Comparison of ENCODE assay signal across 25 mouse cellular contexts in the genomic region with DNA sequence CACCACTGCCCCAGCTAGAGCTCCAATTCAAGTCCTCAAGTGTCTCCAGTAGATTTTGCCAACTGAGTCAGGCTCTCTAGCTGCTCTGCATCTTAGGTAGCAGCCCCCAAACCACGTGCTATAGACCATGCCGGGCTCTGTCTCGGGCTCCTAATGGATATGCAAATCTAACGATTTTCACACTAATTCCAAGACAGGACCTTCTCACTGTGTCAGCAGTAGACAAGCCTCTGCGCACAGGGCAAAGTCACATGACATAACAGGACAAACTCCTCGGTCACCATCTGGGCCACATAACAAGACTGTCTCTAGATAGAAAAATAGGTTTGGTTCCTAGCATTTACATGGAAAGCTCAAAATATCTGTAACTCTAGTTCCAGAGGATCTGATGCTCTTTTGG. TPM values are rescaled to one million over a fixed set of nuclear protein-coding genes. Genes with fewer than 3 reads are reported as not detected.
DNase-seq lines count a peak whose midpoint lies in the region; ATAC-seq and TF ChIP-seq lines count a peak whose summit lies in the region.
"Had no signal": no experiment of that assay in that cellular context is flagged by ENCODE, and none has a peak within 500 bp of the region (broad histone marks: within the 10 kb centered on the region; RNA-seq: fewer than 3 reads in every experiment).

No protein-coding gene starts in this region.

- no peak for TF ChIP-seq POLR2A in CH12.LX (IDR thresholded peaks at IDR 0.05; ENCODE audit: low read depth, low read length)

- 64% methylated on average over 6 of the region's 6 CpGs for WGBS in heart, embryonic 11.5 days (ENCODE audit: insufficient replicate concordance)
- 72% methylated on average over 6 of the region's 6 CpGs for WGBS in embryonic facial prominence, embryonic 10.5 days
- WGBS in liver, embryonic 12.5 days (ENCODE audit: insufficient replicate concordance), result 64% methylated on average over 6 of the region's 6 CpGs

- in situ Hi-C loops in CH12.LX (cut with MboI; ENCODE audit: low pct_ligation_motif_present, low pct_unique_long_range_greater_than_20kb, low sequenced_read_pairs), result no loop called here

- no peak for TF ChIP-seq EP300 in CH12.LX (IDR thresholded peaks at IDR 0.05; ENCODE audit: low read length)

- H3K9ac ChIP-seq in heart, embryonic 11.5 days (ENCODE audit: low read depth, low read length), result no peak overlapping the region
- no peak overlapping the region for H3K9ac ChIP-seq in CH12.LX (ENCODE audit: insufficient read depth, low read depth)
- H3K9ac ChIP-seq in liver, embryonic 12.5 days, result no peak overlapping the region
- H3K9ac ChIP-seq: limb, embryonic 13.5 days; liver, embryonic 13.5 days had no signal

- H3K79me2 ChIP-seq in CH12.LX (replicated peaks; ENCODE audit: control insufficient read depth, extremely low read depth, insufficient read depth, poor library complexity, severe bottlenecking), result no peaks in the 10 kb centered on the region

- DNase-seq in heart, adult 11 months, result peak; percentile 89
- peak; percentile 21 to 64 for DNase-seq in kidney, postnatal 25 days
- no peak for DNase-seq in kidney, postnatal 10 days
- DNase-seq in CH12.LX (ENCODE audit: extremely low read depth), result peak; percentile 55
- no peak for DNase-seq in embryonic facial prominence, embryonic 10.5 days (ENCODE audit: low spot score)
- no peak for DNase-seq in layer of hippocampus, postnatal 14 days (ENCODE audit: low spot score in 2 of 2)
- DNase-seq: adrenal gland, postnatal 10 days; B cell, adult 2 months; cerebellum, adult 8-10 months; gastrocnemius, postnatal 14 days; heart, adult 2 months; kidney, adult 8-10 months; kidney, postnatal 14 days; layer of hippocampus, postnatal 36 days; liver, embryonic 13.5 days; lung, adult 2 months; lung, postnatal 14 days had no signal

- no peak overlapping the region for H3K4me2 ChIP-seq in heart, embryonic 11.5 days
- no peak overlapping the region for H3K4me2 ChIP-seq in CH12.LX (ENCODE audit: insufficient read depth, low read depth, poor library complexity, severe bottlenecking)
- H3K4me2 ChIP-seq in liver, embryonic 12.5 days, result no peak overlapping the region
- H3K4me2 ChIP-seq: limb, embryonic 13.5 days; liver, embryonic 13.5 days had no signal

- H3K27me3 ChIP-seq in heart, embryonic 11.5 days (ENCODE audit: control insufficient read depth, insufficient read depth, low read length), result no peaks in the 10 kb centered on the region
- no peaks in the 10 kb centered on the region for H3K27me3 ChIP-seq in CH12.LX (replicated peaks)
- H3K27me3 ChIP-seq in embryonic facial prominence, embryonic 10.5 days (replicated peaks; ENCODE audit: low read depth, poor library complexity, severe bottlenecking), result peaks cover 9% of the 10 kb centered on the region
- no peaks in the 10 kb centered on the region for H3K27me3 ChIP-seq in liver, embryonic 12.5 days (replicated peaks)
- H3K27me3 ChIP-seq: limb, embryonic 13.5 days; liver, embryonic 13.5 days had no signal

- no peak for TF ChIP-seq CTCF in CH12.LX (conservative IDR thresholded peaks at IDR 0.05 in 1 of 2, IDR thresholded peaks at IDR 0.05 in 1 of 2; ENCODE audit: low read depth in 2 of 2, low read length in 2 of 2)

- H3K9me3 ChIP-seq in heart, embryonic 11.5 days (replicated peaks; ENCODE audit: control insufficient read depth, low read length), result no peaks in the 10 kb centered on the region
- peaks cover 4% of the 10 kb centered on the region for H3K9me3 ChIP-seq in CH12.LX (replicated peaks; ENCODE audit: low read length)
- H3K9me3 ChIP-seq in embryonic facial prominence, embryonic 10.5 days, result no peaks in the 10 kb centered on the region
- H3K9me3 ChIP-seq in liver, embryonic 12.5 days (replicated peaks), result no peaks in the 10 kb centered on the region
- H3K9me3 ChIP-seq: hindbrain, embryonic 10.5 days; limb, embryonic 13.5 days; liver, embryonic 13.5 days; megakaryocyte, embryonic 14.5 days had no signal

- H3K36me3 ChIP-seq in heart, embryonic 11.5 days (ENCODE audit: control insufficient read depth, insufficient read depth, low read length), result no peaks in the 10 kb centered on the region
- H3K36me3 ChIP-seq in CH12.LX (replicated peaks in 1 of 2; ENCODE audit: control insufficient read depth in 1 of 2, insufficient read depth in 1 of 2, low read length in 1 of 2), result no peaks in the 10 kb centered on the region
- no peaks in the 10 kb centered on the region for H3K36me3 ChIP-seq in embryonic facial prominence, embryonic 10.5 days (replicated peaks)
- no peaks in the 10 kb centered on the region for H3K36me3 ChIP-seq in liver, embryonic 12.5 days
- H3K36me3 ChIP-seq: hindbrain, embryonic 10.5 days; limb, embryonic 13.5 days; liver, embryonic 13.5 days had no signal

- dilution Hi-C loops in CH12.LX (cut with MboI; ENCODE audit: extremely low pct_ligation_motif_present, extremely low pct_unique_long_range_greater_than_20kb, low sequenced_read_pairs), result no loop called here

- peaks cover 84% of the 10 kb centered on the region for H3K4me1 ChIP-seq in heart, embryonic 11.5 days (ENCODE audit: control insufficient read depth, insufficient read depth, low read length)
- peaks cover 5 to 63% of the 10 kb centered on the region in 2 experiments for H3K4me1 ChIP-seq in CH12.LX (ENCODE audit: control insufficient read depth in 1 of 2, insufficient read depth in 2 of 2)
- H3K4me1 ChIP-seq in embryonic facial prominence, embryonic 10.5 days, result peaks cover 95% of the 10 kb centered on the region
- peaks cover 38% of the 10 kb centered on the region for H3K4me1 ChIP-seq in liver, embryonic 12.5 days

- no peak for TF ChIP-seq RAD21 in CH12.LX (IDR thresholded peaks at IDR 0.05; ENCODE audit: low read depth, low read length)

- no peak overlapping the region for H3K27ac ChIP-seq in heart, embryonic 11.5 days (ENCODE audit: low read depth, low read length)
- no peak overlapping the region for H3K27ac ChIP-seq in CH12.LX (ENCODE audit: insufficient read depth, low read depth)
- peak overlapping the region; percentile 40; the same call in 1 of the 2 replicates for H3K27ac ChIP-seq in embryonic facial prominence, embryonic 10.5 days (replicated peaks)
- H3K27ac ChIP-seq in liver, embryonic 12.5 days, result no peak overlapping the region
- H3K27ac ChIP-seq: limb, embryonic 13.5 days; liver, embryonic 13.5 days had no signal

- no peak overlapping the region for H3K4me3 ChIP-seq in heart, embryonic 11.5 days (ENCODE audit: low read depth, low read length)
- H3K4me3 ChIP-seq in CH12.LX (replicated peaks in 1 of 3; ENCODE audit: low read depth in 2 of 3, low read length in 2 of 3, poor library complexity in 1 of 3), result no peak overlapping the region
- no peak overlapping the region for H3K4me3 ChIP-seq in embryonic facial prominence, embryonic 10.5 days
- H3K4me3 ChIP-seq in liver, embryonic 12.5 days, result no peak overlapping the region
- H3K4me3 ChIP-seq: heart, adult 2 months; hindbrain, embryonic 10.5 days; layer of hippocampus, adult 2 months; limb, embryonic 13.5 days; liver, embryonic 13.5 days; megakaryocyte, embryonic 14.5 days had no signal

- no peak for ATAC-seq in heart, embryonic 11.5 days (replicated peaks; ENCODE audit: insufficient number of reproducible peaks, low FRiP score, low TSS enrichment)
- ATAC-seq in liver, embryonic 12.5 days, result no peak
- ATAC-seq: inflammation-experienced regulatory T-cells, adult 6 months had no signal

TF ChIP-seq in CH12.LX, 34 proteins besides CTCF, POLR2A, EP300 and RAD21:
- TF ChIP-seq USF1 (IDR thresholded peaks at IDR 0.05; ENCODE audit: low read depth, low read length) (no peak), USF2 (conservative IDR thresholded peaks at IDR 0.05; ENCODE audit: low read depth, low read length) (peak; percentile 25; the same call in 1 of the 2 replicates), BHLHE40 (IDR thresholded peaks at IDR 0.05; ENCODE audit: low read depth, low read length) (0 out of 2 replicates have a peak, but pooled peaks have one; percentile 46), MAX (IDR thresholded peaks at IDR 0.05; ENCODE audit: low read length) (0 out of 2 replicates have a peak, but pooled peaks have one; percentile 36)

RNA-seq across cellular contexts. Expression of a gene that starts 40.6 kb away (rescaled TPM):
- 16.8 and 19.4 TPM in 2 replicates for polyA plus RNA-seq in heart, embryonic 11.5 days (2014; fragmentation: Nextera tagmentation; extraction: Ambion mirVana)
- total RNA-seq in CH12.LX (2012; rRNA removed) (3.8 and 5.6 TPM in 2 replicates), CH12.LX (2014; rRNA removed) (1.9 and 2.0 TPM in 2 replicates)
- polyA plus RNA-seq in CH12.LX (2012; ENCODE audit: insufficient read length, low read depth), result 2.3 and 2.7 TPM in 2 replicates
- 12.7 and 14.8 TPM in 2 replicates for polyA plus RNA-seq in embryonic facial prominence, embryonic 10.5 days (2016; fragmentation: Nextera tagmentation; extraction: Ambion mirVana)
- 10 to 100 TPM; 36.9 to 42.0 TPM for total RNA-seq in layer of hippocampus, postnatal 14 days (2021)
- polyA plus RNA-seq in liver, embryonic 12.5 days (2016; fragmentation: Nextera tagmentation; extraction: Ambion mirVana), result 1.9 and 2.3 TPM in 2 replicates
- total RNA-seq: MEL had no signal

Comparison
In these comparisons a context has a peak if more than half of its experiments do, and no peak if none do; other contexts are left out.
1. DNase-seq: peak in heart, adult 11 months (single experiment), kidney, postnatal 25 days (2 of 2) and CH12.LX (single experiment); none in kidney, postnatal 10 days (single experiment), embryonic facial prominence, embryonic 10.5 days (single experiment) and layer of hippocampus, postnatal 14 days (0 of 2).